Mouse (Mus musculus) testis, postnatal 14 days (tissue): ENCODE data around the gene Dip2c.

ENCODE experiments used
- DNase-seq: peaks from one replicate; pipeline ENCODE4 v3.0.0; 2021; ENCODE audit warnings: low spot score

Dip2c gene

DNA sequence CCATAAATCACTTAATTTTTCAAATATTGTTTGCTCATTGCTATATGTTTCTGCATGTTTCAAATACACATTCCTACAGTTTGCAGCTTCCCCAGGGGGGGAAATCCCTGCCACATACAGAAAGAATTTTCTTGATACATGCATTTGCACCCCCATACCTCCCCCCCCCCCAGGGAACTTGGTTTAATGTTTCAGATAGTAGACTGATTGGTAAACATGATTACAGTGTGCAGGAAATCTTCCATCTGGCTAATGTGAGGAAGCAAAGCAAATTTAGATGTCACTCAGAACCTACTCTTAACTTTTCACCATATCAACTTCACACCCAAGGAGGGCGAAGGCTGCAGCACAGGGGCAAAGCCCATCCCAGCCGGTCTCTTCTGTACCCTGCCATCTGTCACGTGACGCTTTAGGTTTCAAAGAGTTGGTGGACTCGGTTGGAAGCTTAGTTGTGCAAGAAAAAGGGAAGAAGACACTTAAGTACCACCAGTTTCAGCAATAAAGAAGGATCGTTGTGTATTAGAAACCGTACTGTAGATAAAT lies 391.7 kb downstream of the Dip2c start:
- no peak for DNase-seq

DNA sequence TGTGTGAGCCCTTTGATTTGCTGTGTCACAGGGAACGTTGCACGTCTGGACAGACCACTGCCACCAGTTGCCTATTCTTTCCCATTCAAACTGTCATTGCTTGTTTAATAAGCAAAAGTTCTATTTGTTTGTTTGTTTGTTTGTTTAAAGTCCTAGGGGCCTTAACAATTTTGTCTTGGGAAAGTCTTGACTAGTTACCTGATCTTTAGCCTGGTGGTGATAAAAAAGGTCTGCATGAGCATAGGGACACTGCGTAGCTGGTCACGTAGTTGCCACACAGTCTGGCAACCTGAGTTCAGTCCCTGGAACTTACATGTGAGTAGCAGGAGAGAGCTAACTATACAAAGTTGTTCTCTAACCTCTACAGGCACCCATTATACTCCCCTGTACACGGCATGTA lies 392.9 kb downstream of the Dip2c start:
- no peak for DNase-seq

DNA sequence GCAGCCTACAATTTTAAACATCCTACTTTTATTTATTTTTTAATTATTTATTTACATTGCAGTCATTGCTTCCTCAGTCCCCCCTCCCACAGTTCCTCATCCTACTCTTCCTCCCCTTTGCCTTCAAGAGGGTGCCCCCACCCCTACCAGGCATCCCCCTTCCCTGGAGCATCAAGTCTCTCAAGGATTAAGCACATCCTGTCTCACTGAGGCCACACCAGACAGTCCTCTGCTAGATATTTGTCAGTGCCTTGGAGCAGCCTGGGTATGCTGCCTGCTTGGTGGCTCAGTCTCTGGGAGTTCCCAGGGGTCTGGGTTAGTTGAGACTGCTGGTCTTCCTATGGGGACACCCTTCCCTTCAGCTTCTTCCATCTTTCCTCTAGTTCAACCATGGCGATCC lies 397.8 kb downstream of the Dip2c start:
- no peak for DNase-seq

DNA sequence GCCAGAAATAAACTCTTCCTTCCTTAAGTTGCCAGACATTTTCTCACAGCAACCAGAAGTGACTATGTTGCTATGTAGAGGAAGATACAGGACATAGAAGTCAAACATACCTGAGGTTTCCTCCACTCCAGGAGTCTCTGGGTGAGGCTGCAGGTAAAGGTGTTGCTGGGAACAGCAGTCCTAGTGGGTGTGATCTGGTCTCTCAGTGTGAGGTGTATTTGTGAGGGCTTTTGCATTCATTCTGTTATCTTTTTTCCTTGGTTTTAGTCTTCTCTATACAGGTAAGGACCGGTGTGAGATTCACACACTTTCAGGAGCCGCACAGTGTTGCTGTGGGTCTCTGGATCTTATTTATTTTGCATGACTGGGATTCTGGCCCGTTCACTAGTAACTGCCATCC lies 405.2 kb downstream of the Dip2c start:
- DNase-seq = no peak

DNA sequence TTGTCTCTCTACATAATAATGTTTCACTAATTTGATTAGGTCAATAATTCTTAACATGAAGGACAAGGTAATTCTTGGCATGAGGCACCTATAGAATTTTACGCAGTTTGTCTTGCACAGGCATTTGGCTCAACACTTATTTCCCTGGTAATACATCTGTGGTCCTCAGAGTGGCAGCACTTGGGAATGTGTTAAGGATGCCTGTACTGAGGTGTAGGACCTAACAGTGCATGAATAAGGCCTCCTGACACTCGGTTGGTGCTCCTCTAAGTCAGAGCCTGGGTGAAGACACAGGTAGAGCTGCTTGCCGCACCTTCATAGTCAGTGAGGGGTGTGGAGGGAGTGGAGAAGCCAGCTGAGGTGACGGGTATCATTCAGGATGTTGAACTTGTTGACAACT lies 407.0 kb downstream of the Dip2c start:
- DNase-seq = no peak

DNA sequence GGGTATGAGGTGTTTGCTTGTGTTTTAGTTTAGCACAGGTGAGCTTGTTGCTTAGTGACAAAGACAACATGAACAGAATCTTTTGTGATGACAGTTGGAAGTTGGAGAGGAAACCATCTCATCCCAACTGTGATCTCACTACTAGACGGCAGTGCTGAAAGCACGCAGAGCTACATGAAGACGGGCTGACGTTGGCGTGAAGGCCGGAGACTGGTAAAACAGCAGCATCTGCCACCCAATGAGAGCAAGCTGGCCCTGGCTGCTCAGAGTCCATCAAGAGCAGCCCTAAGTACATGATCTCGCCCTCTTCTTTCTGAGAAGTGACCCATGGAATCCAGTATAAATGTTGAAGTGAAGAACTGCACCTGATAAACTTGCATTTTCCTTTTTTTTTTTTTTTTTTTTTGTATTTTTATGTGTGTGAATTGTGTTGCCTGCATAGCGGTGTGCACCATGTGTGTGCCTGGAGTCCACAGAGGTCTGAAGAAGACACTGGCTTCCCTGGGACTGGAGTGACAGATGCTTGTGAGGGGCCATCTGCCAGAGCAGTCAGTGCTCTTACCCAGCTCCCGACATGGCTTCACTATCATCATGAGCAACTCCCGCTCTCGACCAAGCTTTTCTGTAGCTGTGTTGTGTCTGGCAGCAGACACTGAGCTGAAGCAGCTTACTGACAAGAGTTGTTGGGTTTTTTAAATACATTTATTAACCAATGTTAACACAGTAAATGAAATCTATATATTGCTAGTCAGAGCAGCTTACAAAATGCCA lies 408.0 kb downstream of the Dip2c start:
- no peak for DNase-seq

DNA sequence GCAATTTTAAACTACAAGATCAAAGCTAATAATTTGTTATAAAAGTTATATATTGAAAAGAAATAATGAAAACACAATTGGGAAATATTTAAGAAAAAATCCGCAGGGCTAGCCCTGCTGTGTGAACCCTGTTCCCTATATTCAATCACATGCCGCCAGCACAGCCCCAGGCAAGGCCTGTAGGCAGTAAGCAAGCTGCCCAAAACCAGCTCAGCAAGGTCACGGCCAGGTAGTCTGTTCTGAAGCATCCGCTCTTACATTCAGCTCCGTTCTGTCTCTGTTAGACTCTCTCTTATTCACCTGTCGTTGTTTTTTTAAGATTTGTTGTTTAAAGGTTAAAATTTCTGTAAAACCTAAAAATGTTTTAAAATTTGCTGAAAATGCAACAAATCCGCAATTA lies 409.9 kb downstream of the Dip2c start:
- no peak for DNase-seq

DNA sequence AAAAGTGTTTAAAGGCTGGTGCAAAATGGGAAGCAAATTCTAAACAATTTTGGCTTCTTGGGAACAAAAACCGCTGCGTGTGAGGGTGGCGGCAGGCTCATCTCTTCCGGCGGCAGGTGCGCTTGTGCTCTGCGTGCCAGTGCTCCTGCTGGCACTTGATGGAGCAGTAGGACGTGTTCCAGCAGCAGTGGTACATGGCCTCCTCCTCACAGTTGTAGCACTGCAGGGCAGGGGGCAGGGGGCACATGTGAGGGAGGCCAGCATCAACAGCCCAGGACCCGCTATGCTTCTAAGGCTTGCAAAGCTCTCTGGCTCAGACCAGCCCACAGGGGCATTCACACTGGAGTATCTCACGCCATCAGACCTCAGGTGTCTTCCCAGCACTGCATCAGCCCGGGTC lies 410.4 kb downstream of the Dip2c start:
- DNase-seq = no peak

DNA sequence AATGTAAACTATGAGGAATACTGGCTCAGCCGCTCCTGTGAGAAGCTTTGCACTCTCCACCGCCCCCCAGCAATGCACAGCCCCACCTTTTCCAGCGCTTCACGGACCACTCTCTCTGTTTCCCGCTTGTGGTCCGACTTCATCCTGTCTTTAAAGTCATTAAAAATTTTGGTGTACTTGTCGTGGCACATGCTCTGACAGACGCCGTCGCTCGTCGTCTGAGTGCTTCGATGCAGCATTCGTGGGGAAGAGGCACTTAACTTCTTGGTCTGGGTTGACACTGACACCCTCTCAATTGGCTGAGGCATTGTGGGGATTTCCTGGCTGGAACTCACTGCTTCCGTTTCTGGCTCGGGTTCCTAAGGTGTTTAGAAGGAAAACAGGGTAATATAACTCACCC lies 413.0 kb downstream of the Dip2c start:
- DNase-seq = no peak

DNA sequence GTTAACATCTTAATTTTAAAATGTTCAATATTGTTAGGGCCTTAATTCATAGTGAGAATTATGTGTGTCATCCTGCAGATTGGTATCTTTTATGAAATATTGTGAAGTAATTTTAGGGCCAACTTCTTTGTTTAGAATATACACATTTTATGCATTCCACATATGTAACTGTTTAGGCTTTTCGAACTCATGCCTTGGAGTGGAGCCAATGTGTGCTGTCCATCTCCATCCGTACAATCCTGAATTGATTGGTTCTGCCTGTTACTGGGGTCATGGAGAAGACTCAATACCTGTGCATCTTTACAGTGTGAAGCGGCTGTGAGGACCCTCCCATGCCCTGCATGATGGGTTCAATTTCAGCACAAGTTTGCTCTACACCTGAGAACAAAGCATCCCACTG lies 416.5 kb downstream of the Dip2c start:
- DNase-seq = no peak

DNA sequence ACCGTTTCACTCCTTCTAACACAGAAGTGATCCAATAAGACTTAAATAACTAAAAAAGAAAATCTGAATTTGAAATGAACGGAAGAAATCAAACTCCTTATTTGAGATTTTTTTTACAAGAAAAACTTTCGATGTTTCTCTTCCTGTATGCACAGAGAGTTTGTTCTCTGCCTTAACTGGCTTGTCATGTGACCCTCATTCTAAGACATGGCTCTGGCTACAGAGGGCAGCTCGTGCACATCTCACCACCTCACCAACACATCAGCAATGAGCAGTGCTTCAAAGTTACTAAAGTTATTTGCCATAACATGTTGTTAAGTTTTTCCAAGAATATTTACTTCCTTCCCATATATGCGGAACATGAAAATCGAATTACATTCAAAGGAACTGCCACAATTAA lies 418.3 kb downstream of the Dip2c start:
- DNase-seq = no peak

DNA sequence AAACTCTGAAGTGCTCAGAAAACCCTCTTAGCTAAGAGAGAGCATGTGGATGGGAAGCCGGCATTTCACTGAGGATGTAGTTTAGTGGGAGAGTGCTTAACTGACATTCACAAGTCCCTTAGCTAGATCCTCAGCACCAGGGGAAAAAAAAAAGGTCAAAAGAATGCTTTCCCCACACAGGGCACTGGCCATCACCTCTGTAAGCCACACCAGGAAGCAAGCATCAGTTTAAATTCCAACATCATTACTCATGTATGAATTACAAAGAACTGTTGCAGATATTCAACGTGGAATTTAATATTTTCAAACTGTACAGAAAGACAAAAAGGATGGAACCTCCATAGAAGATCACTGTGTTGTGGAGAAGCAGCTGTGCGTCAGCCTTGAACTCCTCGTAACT lies 419.1 kb downstream of the Dip2c start:
- no peak for DNase-seq

DNA sequence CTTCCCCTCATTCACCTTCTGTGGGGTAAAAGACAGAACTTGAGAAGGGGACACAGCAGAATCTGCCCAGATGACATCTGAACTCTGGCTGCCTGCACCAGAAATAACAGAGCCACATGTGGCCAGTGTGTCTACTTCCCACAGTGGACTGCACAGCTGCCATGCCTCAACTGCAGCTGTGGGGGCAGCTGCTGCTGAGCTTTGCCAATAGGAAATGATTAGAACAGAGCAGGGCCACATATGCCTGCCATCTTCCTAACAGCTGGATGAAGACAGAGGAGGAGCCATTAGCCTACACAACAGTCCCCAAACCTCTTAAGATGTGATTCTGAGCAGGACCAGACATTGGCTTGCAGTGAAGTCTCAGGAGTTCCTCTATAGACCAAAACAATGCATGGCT lies 419.5 kb downstream of the Dip2c start:
- no peak for DNase-seq

DNA sequence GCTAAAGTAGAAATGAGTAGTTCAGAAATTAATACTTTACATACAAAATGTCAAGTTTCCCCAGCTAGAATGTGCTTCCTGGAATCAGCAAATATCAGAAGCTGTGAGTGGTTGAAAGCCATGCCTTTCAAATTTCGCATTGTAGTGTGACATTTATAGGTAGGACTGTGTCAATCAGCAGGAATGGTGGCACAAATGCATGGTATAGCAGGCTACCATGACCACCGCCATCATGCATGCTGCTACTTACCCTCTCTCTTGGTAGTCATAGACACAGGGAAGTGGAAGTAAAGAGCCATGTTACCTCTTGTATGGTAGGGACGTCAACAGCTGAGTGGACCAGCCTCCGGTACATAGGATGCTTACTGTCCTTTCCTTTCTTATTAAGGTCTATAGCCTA lies 421.0 kb downstream of the Dip2c start:
- DNase-seq = no peak

DNA sequence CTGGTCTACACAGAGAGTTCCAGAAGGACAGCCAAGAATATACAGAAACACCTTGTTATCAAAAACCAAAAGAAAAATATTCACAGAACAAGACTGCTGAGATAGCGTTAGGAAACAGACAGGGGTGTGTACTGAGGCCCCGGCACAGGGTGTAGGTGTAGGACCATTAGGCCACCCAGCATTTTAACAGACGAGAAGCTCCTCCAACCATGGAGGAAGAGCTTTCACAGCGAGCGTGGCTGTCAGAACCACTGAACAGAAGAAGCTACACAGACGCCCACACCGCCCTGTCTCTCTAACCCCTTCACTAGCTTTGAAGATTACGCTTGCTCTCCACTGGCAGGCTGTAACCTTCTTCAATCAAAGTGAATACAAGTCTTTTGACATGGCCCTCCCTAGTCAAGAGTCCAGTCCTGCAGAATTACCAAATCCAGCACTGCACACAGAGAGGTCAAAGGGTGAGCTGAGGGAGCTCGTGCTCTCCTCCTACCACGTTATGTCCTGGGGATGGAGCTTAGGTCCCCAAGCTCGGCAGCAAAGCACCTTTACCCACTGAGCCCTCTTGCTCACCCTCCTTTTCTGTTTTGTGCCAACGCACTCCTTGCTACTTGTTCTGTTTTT lies 426.4 kb downstream of the Dip2c start:
- DNase-seq = no peak

DNA sequence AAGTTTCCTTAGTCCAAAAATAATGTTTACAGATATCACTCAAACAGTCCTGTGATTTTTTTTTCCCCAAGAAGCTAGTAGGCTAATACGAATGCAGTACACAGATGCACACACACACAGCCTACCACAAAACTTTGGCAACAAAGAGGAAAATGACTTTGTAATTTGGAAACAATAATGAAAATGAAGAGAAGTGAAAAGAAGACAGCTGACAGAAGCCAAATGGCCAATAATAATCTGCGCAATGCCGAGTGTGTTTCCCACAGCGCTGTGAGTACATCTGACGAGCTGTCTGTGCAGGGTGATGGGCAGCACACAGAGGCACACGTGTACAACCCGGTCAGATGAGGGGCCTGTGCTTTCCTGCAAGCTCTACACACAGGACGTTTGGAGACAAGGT lies 430.4 kb downstream of the Dip2c start:
- no peak for DNase-seq

DNA sequence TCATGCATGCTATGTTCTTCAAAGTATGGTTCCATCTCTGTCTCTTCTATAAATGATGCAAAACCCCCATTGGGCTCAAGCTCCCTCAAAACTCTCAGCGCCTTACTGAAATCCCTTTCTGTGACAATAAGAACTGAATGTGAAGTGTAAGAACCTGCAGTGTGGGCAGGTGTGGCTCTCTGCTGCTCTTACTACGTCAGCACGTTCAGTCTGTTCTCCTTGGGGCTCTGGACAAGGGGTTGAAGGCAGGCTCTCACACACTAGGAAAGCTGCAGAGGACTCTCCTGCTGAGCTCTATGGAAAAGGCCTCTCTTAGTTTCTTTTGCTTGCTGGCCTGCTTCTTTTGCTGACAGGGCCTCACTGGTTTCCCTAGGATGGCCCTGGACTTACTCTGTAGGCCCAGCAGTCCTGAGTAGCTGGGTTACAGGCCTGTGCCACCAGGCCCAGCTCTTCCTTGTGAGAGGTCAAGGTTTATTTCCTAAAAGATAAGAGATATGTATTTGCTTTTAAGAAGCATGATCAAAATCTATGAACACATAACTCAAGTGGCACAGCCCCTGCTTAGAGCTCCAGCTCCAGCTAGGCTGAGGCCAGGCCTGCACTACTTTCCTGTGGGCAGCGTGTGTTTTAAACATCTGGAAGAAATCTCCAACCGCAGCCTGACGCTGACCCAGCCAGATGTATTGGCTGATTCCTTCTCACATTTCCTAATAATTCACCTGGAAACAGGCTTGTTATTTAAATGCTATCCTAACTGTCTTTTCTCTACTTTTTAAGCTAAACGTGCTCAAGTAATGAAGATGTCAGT lies 432.3 kb downstream of the Dip2c start:
- DNase-seq = no peak

DNA sequence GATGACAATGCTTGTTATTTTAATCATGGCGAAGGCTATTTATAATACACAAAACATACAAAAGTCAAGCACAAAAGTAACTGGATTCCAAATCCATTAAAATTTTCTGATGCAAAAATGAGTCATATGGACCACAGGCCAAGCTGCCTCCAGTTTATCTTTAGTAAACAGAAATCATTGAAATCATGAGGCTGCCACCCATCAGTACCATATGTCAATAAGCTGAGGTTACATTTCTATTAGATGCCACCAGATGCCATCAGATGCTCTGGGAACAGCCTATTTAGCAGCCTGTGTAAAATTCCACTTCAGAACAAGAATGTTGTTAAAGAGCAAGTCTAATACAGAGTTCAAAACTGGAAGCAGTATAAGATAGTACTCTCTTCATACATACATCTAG lies 436.1 kb downstream of the Dip2c start:
- DNase-seq = no peak

DNA sequence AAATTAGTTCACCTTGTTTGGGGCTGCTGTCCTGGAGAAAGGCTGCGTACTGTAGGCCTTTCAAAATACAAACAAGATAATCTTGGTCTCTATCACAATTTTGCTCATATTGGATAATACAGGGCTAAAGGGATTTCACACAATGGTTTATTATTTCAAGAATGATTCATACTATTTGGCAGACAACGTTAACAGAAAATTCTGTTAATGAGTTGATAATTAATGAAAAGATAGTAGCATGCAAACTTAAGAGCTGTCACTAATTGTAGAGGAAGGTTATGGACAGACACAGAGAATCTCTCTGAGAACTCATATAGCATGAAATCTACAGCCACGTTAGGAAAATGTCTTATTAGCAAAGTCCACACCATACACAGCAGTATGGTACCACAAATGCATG lies 436.6 kb downstream of the Dip2c start:
- DNase-seq = no peak

DNA sequence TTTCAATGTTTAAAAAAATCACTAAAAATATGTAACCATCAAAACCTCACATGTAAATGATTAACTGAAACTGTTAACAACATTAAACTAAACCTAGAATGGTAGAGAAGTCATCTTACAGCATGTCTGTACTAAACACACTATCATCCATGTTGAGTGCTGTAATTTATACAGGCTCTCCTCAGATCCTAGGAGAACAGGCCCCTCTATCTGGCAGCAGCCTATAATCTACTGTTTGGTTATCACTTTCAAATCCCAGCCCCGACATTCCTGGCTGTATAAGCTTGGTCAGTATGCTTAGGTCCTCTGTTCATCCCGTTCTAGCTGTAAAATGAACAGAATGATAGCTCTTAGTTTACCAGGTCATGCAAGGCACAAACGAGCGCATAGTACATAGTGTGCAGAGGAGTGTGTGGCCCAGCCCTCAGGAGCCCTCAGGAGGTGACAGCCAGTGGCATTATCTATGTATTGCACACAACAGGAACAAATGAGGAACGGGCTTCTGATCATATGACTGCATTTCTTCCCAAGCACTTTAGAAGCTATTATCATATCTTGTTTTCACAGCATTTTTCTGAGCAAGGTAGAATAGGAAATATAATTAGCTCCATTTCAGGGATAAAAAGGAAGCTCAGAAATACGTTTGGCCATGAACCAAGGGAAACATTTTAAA lies 437.3 kb downstream of the Dip2c start:
- DNase-seq = no peak

DNA sequence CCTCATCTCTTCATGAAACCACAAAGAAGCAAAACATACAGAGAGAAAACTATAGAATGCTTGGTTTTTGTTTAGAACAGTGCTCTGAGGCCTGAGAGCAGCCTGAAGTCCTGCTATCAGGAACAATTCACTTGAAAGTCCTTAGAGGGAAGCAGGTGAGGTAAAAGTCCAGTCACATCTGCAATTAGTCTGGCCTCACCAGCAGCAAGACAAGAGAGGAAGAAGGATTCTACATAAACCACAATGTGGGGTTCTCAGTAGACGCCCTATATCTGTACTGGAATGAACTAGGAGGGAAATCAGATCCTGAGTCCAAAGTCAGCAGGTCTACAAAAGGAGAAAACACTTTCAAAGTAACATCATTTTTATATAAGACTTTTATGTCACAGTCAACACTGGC lies 438.9 kb downstream of the Dip2c start:
- DNase-seq = no peak
